Mouse (Mus musculus): ENCODE measurements around the gene Ephb3. TPM values are rescaled to one million over a fixed set of nuclear protein-coding genes. Genes with fewer than 3 reads are reported as not detected.

Ephb3 gene
- polyA plus RNA-seq, 1 experiment from 2014 or later: 4.0 TPM

DNA sequence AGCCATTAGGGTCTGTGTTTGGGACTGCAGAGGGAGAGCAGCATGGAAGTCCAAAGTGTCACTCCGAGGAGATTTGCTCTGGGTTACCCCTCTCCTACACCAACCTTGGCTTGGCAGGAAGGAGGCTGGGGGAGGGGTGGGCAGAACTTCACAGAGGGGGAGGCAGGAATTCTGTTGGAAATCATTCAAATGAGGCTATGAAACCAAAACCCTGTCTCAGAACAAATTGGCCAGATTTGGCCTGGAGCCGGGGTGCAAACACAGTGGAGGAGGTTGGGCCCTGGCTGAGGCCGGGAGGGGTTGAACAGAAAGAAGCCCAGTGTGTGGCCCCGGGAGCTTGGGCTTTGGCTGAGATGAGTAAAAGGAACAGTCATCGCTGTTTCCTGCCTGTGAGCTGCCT is 34.2 kb downstream of the Ephb3 start:
- Histone ChIP-seq H3K9ac (ENCODE audit: low read depth, low read length) (no peak overlapping the region), H3K27ac (ENCODE audit: low read depth, low read length) (no peak overlapping the region), H3K9me3 (ENCODE audit: control insufficient read depth) (no peaks in the 10 kb centered on the region), H3K4me2 (replicated peaks; ENCODE audit: low read depth) (no peak overlapping the region), H3K36me3 (ENCODE audit: control insufficient read depth, insufficient read depth) (no peaks in the 10 kb centered on the region), H3K4me1 (replicated peaks; ENCODE audit: control insufficient read depth, insufficient read depth, low read length) (no peaks in the 10 kb centered on the region), H3K27me3 (replicated peaks; ENCODE audit: control insufficient read depth, insufficient read depth, low read length) (no peaks in the 10 kb centered on the region), H3K4me3 (ENCODE audit: low read depth, low read length) (no peak overlapping the region)
- ATAC-seq: no peak
- no peak for TF ChIP-seq CTCF (IDR thresholded peaks at IDR 0.05; ENCODE audit: low read depth)
- WGBS: 40% methylated on average over 5 of the region's 5 CpGs

- no peak for ATAC-seq
- H3K36me3 ChIP-seq (ENCODE audit: control insufficient read depth, insufficient read depth): no peaks in the 10 kb centered on the region
- H3K4me2 ChIP-seq (replicated peaks; ENCODE audit: low read depth): no peak overlapping the region
- 84% methylated on average over 3 of the region's 3 CpGs for WGBS
- H3K9ac ChIP-seq (ENCODE audit: low read depth, low read length): no peak overlapping the region
- no peak overlapping the region for H3K4me3 ChIP-seq (ENCODE audit: low read depth, low read length)
- H3K9me3 ChIP-seq (ENCODE audit: control insufficient read depth): no peaks in the 10 kb centered on the region
- no peak overlapping the region for H3K27ac ChIP-seq (ENCODE audit: low read depth, low read length)
- H3K4me1 ChIP-seq (replicated peaks; ENCODE audit: control insufficient read depth, insufficient read depth, low read length): 0 out of 2 replicates have a peak, but pooled peaks cover 2% of the 10 kb centered on the region
- no peak for TF ChIP-seq CTCF (IDR thresholded peaks at IDR 0.05; ENCODE audit: low read depth)
- H3K27me3 ChIP-seq (replicated peaks; ENCODE audit: control insufficient read depth, insufficient read depth, low read length): 0 out of 2 replicates have a peak, but pooled peaks cover 3% of the 10 kb centered on the region
Observed at GRCm38 (mm10) chr16:21240547-21240946, 36.0 kb downstream of the Ephb3 start.

DNA sequence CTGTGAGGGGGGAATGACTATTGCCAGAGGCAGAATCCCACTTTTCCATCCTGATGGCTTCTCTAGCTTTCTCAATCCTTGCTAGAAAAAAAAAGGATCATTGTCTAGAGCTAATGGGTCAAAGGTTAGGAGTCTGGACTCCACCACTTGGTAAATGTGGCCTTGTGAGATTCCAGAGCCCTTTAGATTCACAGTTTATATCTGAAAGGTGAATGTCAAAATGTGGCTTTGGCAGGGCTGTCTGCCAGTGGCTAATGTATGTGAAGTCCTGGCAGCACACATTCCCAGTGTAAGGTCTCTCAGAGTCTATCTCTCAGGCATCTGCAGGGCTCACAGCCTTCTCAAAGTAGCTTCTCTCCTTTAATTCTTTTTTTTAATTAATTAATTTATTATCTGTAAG is 36.5 kb downstream of the Ephb3 start:
- TF ChIP-seq CTCF (IDR thresholded peaks at IDR 0.05; ENCODE audit: low read depth): no peak
- Histone ChIP-seq H3K4me1 (replicated peaks; ENCODE audit: control insufficient read depth, insufficient read depth, low read length) (0 out of 2 replicates have a peak, but pooled peaks cover 2% of the 10 kb centered on the region), H3K4me2 (replicated peaks; ENCODE audit: low read depth) (no peak overlapping the region), H3K27me3 (replicated peaks; ENCODE audit: control insufficient read depth, insufficient read depth, low read length) (0 out of 2 replicates have a peak, but pooled peaks cover 3% of the 10 kb centered on the region), H3K4me3 (ENCODE audit: low read depth, low read length) (no peak overlapping the region), H3K36me3 (ENCODE audit: control insufficient read depth, insufficient read depth) (no peaks in the 10 kb centered on the region), H3K27ac (ENCODE audit: low read depth, low read length) (no peak overlapping the region), H3K9me3 (ENCODE audit: control insufficient read depth) (no peaks in the 10 kb centered on the region), H3K9ac (ENCODE audit: low read depth, low read length) (no peak overlapping the region)
- ATAC-seq: no peak

GRCm38 (mm10) chr16:21242946-21243345 is 38.4 kb downstream of the Ephb3 start:
- Histone ChIP-seq H3K9ac (ENCODE audit: low read depth, low read length) (no peak overlapping the region), H3K9me3 (ENCODE audit: control insufficient read depth) (no peaks in the 10 kb centered on the region), H3K4me1 (replicated peaks; ENCODE audit: control insufficient read depth, insufficient read depth, low read length) (0 out of 2 replicates have a peak, but pooled peaks cover 2% of the 10 kb centered on the region), H3K27me3 (replicated peaks; ENCODE audit: control insufficient read depth, insufficient read depth, low read length) (0 out of 2 replicates have a peak, but pooled peaks cover 3% of the 10 kb centered on the region), H3K4me2 (replicated peaks; ENCODE audit: low read depth) (no peak overlapping the region), H3K4me3 (ENCODE audit: low read depth, low read length) (no peak overlapping the region), H3K27ac (ENCODE audit: low read depth, low read length) (no peak overlapping the region), H3K36me3 (ENCODE audit: control insufficient read depth, insufficient read depth) (no peaks in the 10 kb centered on the region)
- TF ChIP-seq CTCF (IDR thresholded peaks at IDR 0.05; ENCODE audit: low read depth): no peak
- ATAC-seq: no peak
- 74% methylated on average over 8 of the region's 8 CpGs for WGBS

DNA sequence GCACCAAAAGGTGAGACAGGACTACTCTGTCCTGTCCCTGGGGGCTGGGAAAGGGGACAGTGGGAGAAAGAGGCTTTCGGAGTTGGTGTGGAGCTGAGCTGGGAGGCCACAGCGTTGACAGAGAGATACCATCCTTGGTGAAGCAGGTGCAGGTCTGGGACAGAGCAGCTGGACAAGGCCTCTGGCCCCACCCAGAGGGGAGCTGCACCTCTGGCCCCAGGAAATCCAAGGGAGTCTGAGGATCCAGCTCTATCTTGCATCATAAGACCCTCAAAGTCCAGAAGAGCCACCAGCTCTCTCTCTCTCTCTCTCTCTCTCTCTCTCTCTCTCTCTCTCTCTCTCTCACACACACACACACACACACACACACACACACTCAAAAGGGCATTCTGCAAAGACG is 40.2 kb downstream of the Ephb3 start:
- no peaks in the 10 kb centered on the region for H3K9me3 ChIP-seq (ENCODE audit: control insufficient read depth)
- ATAC-seq: no peak
- H3K9ac ChIP-seq (ENCODE audit: low read depth, low read length): no peak overlapping the region
- no peak for TF ChIP-seq CTCF (IDR thresholded peaks at IDR 0.05; ENCODE audit: low read depth)
- H3K27ac ChIP-seq (ENCODE audit: low read depth, low read length): no peak overlapping the region
- H3K27me3 ChIP-seq (replicated peaks; ENCODE audit: control insufficient read depth, insufficient read depth, low read length): 0 out of 2 replicates have a peak, but pooled peaks cover 3% of the 10 kb centered on the region
- no peak overlapping the region for H3K4me3 ChIP-seq (ENCODE audit: low read depth, low read length)
- WGBS: 70% methylated on average over 3 of the region's 3 CpGs
- 0 out of 2 replicates have a peak, but pooled peaks cover 8% of the 10 kb centered on the region for H3K4me1 ChIP-seq (replicated peaks; ENCODE audit: control insufficient read depth, insufficient read depth, low read length)
- no peaks in the 10 kb centered on the region for H3K36me3 ChIP-seq (ENCODE audit: control insufficient read depth, insufficient read depth)
- H3K4me2 ChIP-seq (replicated peaks; ENCODE audit: low read depth): no peak overlapping the region

GRCm38 (mm10) chr16:21245387-21245786 is 40.8 kb downstream of the Ephb3 start:
- Histone ChIP-seq H3K27me3 (replicated peaks; ENCODE audit: control insufficient read depth, insufficient read depth, low read length) (0 out of 2 replicates have a peak, but pooled peaks cover 3% of the 10 kb centered on the region), H3K36me3 (ENCODE audit: control insufficient read depth, insufficient read depth) (no peaks in the 10 kb centered on the region), H3K9me3 (ENCODE audit: control insufficient read depth) (no peaks in the 10 kb centered on the region), H3K27ac (ENCODE audit: low read depth, low read length) (no peak overlapping the region), H3K4me1 (replicated peaks; ENCODE audit: control insufficient read depth, insufficient read depth, low read length) (0 out of 2 replicates have a peak, but pooled peaks cover 8% of the 10 kb centered on the region), H3K4me2 (replicated peaks; ENCODE audit: low read depth) (no peak overlapping the region), H3K9ac (ENCODE audit: low read depth, low read length) (no peak overlapping the region), H3K4me3 (ENCODE audit: low read depth, low read length) (no peak overlapping the region)
- WGBS: 41% methylated on average over 7 of the region's 7 CpGs
- ATAC-seq: no peak
- TF ChIP-seq CTCF (IDR thresholded peaks at IDR 0.05; ENCODE audit: low read depth): no peak
